Mouse (Mus musculus) embryonic facial prominence, embryonic 10.5 days (tissue): ENCODE measurements around the gene Ldlr. TPM values are rescaled to one million over a fixed set of nuclear protein-coding genes. Genes with fewer than 3 reads are reported as not detected.

Experiments
- polyA plus RNA-seq: library from polyadenylated mRNA; unstranded; fragments of >200 nt; fragmentation: Nextera tagmentation; extraction: Ambion mirVana; gene quantifications from 2 replicates; pipeline ENCODE4 v1.2.1, GENCODE M21; 2016

The Ldlr gene
- polyA plus RNA-seq, 1 experiment from 2014 or later: 51.6 TPM

Other genes starting within 250 kb of the Ldlr start
- 119 and 121 TPM in 2 replicates for gene Tmed1, start 213.2 kb upstream of the Ldlr start, polyA plus RNA-seq
- gene AB124611, start 197.3 kb upstream of the Ldlr start, polyA plus RNA-seq: 4.7 and 4.9 TPM in 2 replicates
- gene Carm1, start 176.6 kb upstream of the Ldlr start, polyA plus RNA-seq: 73.1 and 84.1 TPM in 2 replicates
- 32.0 and 32.7 TPM in 2 replicates for gene Timm29, start 130.8 kb upstream of the Ldlr start, polyA plus RNA-seq
- 19.0 and 21.2 TPM in 2 replicates for gene Yipf2, start 130.7 kb upstream of the Ldlr start, polyA plus RNA-seq
- gene Smarca4, start 107.3 kb upstream of the Ldlr start, polyA plus RNA-seq: 157 and 165 TPM in 2 replicates
- 187 TPM in 2 replicates for gene Spc24, start 36.8 kb downstream of the Ldlr start, polyA plus RNA-seq
- gene Kank2, start 75.3 kb downstream of the Ldlr start, polyA plus RNA-seq: 15.3 and 17.8 TPM in 2 replicates
- gene Angptl8, start 112.0 kb downstream of the Ldlr start, polyA plus RNA-seq: 0.48 and 0.52 TPM in 2 replicates
- 27.2 and 28.0 TPM in 2 replicates for gene Dock6, start 129.2 kb downstream of the Ldlr start, polyA plus RNA-seq
- 5.4 and 6.9 TPM in 2 replicates for gene Rab3d, start 194.7 kb downstream of the Ldlr start, polyA plus RNA-seq
- 3.3 and 3.5 TPM in 2 replicates for gene Ccdc159, start 204.0 kb downstream of the Ldlr start, polyA plus RNA-seq
- 31.1 and 33.1 TPM in 2 replicates for gene Tmem205, start 204.1 kb downstream of the Ldlr start, polyA plus RNA-seq
- gene Plppr2, start 213.6 kb downstream of the Ldlr start, polyA plus RNA-seq: 9.5 and 9.6 TPM in 2 replicates
- 7.1 and 8.0 TPM in 2 replicates for gene Swsap1, start 232.3 kb downstream of the Ldlr start, polyA plus RNA-seq
- 7.9 and 8.6 TPM in 2 replicates for gene Epor, start 240.0 kb downstream of the Ldlr start, polyA plus RNA-seq